Mouse (Mus musculus): ENCODE measurements at regions not wholly inside any gene's neighbourhood (a gene's known extent, or its start where the extent isn't known, plus 50 kb on each side); places are given as distances from the start of the nearest gene placed in this dataset.

DNA sequence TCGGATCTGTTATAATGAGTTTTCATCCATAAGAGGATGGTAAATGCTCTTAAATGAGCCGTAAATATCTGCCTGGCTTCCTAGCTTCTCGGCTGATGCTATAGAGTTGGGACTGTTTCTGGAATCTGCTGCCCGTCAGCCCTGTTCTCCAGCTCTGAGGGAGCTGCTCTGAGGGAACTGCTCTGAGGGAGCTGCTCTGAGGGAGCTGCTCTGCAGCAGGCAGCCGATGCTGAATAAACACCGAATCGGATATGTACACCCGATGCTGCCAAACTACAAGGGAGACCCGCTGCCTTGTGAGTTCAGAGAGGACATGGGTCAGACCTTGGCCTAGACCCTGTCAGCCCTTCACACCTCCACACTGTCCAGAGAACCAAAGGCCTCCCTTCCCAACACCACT, 63.8 kb upstream of the Cnot2 start:
- H3K4me1 ChIP-seq, result no peaks in the 10 kb centered on the region
- no peak overlapping the region for H3K4me2 ChIP-seq
- no peak overlapping the region for H3K9ac ChIP-seq
- H3K4me3 ChIP-seq, result no peak overlapping the region
- no peaks in the 10 kb centered on the region for H3K36me3 ChIP-seq (replicated peaks)
- no peaks in the 10 kb centered on the region for H3K9me3 ChIP-seq
- H3K27me3 ChIP-seq (replicated peaks), result no peaks in the 10 kb centered on the region
- no peak for ATAC-seq (replicated peaks)
- no peak overlapping the region for H3K27ac ChIP-seq
- 85% methylated on average over 9 of the region's 9 CpGs for WGBS
